Mouse (Mus musculus) C2C12 (cell line): ENCODE measurements around the gene Cdk2ap2.

Experiments
- CTCF ChIP-seq: IDR thresholded peaks from one replicate; pipeline ENCODE4 v1.5.1; 2011; ENCODE audit not compliant: control insufficient read depth, insufficient read depth, insufficient read length
- MAX ChIP-seq: IDR thresholded peaks from one replicate; pipeline ENCODE4 v1.6.1; 2011; ENCODE audit warnings: mild to moderate bottlenecking, control low read depth
- MYOG ChIP-seq: IDR thresholded peaks from one replicate; pipeline ENCODE4 v1.6.1; 2011; ENCODE audit not compliant: control insufficient read depth, insufficient read length; ENCODE audit errors: extremely low read depth

DNA sequence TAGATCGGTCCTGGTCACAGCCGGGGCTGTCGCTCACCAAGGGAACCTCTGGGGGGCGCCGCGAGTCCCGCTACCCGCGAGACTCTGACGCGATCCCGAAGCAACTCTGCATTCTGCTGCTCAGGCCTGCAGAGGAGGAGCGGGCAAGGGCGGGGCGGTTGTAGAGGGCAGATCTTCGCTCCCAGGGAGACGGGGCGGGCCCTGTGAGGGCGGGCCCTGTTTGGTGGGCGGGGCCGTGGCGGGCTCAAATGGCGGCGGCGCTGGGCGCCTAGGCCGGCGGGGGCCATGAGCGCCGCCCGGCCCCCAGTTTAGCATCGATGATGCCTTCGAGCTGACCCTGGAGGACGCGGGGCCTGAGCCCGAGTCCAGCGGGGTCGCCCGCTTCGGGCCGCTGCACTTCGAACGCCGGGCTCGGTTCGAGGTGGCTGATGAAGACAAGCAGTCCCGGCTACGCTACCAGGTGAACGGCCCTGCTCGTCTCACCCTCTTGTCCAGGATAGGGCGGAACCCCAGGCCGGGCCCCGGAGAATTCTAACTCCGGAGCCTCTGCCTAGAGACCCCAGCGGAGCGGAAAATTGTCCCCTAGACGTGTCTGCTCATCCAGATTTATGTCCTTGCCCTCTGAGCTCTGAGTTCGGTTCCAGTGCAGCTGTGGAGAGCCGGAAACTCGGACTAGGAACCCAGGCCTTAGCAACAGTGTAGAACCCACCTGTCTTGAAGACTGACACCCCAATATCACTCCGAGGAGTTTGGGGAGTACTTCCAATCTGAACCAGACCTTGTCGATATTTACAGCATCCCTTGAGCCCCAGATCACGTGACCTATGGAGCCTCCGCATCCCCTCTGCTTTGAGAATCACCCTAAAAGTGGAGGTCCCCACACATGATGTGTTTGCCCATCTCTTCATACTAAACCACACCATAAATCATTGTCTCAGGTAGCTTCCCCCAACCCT, 29.0 kb downstream of the Cdk2ap2 start, which contains the start of gene Aip:
- peak; percentile 74 for TF ChIP-seq CTCF
- TF ChIP-seq MAX: no peak
- no peak for TF ChIP-seq MYOG
